Mouse (Mus musculus) forebrain, embryonic 13.5 days (tissue): ENCODE results near the gene Gpd1l. TPM values are rescaled to one million over a fixed set of nuclear protein-coding genes. Genes with fewer than 3 reads are reported as not detected.

ENCODE experiments used
- ATAC-seq: fragments of 200-750 bp; cut with Nextera tagmentation; 2 replicates; pipeline ENCODE4 v1.8.0; 2017
- H3K27ac ChIP-seq: fragments of 300-500 bp; sonication (generic); 2 replicates; pipeline ENCODE4 v1.5.1; 2015; ENCODE audit warnings: inconsistent platforms, mild to moderate bottlenecking, moderate library complexity
- H3K27me3 ChIP-seq: fragments of 300-500 bp; sonication (generic); 2 replicates; pipeline ENCODE4 v1.6.1; 2015; ENCODE audit warnings: mild to moderate bottlenecking, inconsistent platforms
- H3K36me3 ChIP-seq: fragments of 300-500 bp; sonication (generic); 2 replicates; pipeline ENCODE4 v1.6.1; 2015; ENCODE audit warnings: mild to moderate bottlenecking, inconsistent platforms; ENCODE audit not compliant: poor library complexity, severe bottlenecking
- H3K4me1 ChIP-seq: fragments of 300-500 bp; sonication (generic); 2 replicates; pipeline ENCODE4 v1.6.1; 2015; ENCODE audit warnings: inconsistent platforms
- H3K4me2 ChIP-seq: fragments of 300-500 bp; sonication (generic); 2 replicates; pipeline ENCODE4 v1.6.1; 2015; ENCODE audit warnings: inconsistent platforms, mild to moderate bottlenecking, moderate library complexity
- H3K4me3 ChIP-seq: fragments of 300-500 bp; sonication (generic); 2 replicates; pipeline ENCODE4 v1.5.1; 2015; ENCODE audit warnings: mild to moderate bottlenecking, inconsistent platforms
- H3K9ac ChIP-seq: fragments of 300-500 bp; sonication (generic); 2 replicates; pipeline ENCODE4 v1.6.1; 2015; ENCODE audit warnings: mild to moderate bottlenecking, inconsistent platforms
- H3K9me3 ChIP-seq: fragments of 300-500 bp; sonication (generic); replicated peaks from 2 replicates; pipeline ENCODE4 v1.6.1; 2016; ENCODE audit warnings: inconsistent platforms
- WGBS: fragments of 180-500 bp; shearing (Covaris S2); methylation state at CpG from one replicate; pipeline ENCODE4 v1.1.7; 2015; 5-methylcytosine and 5-hydroxymethylcytosine counted together
- polyA plus RNA-seq: library from polyadenylated mRNA; unstranded; fragments of >200 nt; fragmentation: Nextera tagmentation; extraction: Ambion mirVana; gene quantifications from 2 replicates; pipeline ENCODE4 v1.2.1, GENCODE M21; 2015

The Gpd1l gene
- polyA plus RNA-seq, 1 experiment from 2014 or later, result 16.9 TPM

DNA sequence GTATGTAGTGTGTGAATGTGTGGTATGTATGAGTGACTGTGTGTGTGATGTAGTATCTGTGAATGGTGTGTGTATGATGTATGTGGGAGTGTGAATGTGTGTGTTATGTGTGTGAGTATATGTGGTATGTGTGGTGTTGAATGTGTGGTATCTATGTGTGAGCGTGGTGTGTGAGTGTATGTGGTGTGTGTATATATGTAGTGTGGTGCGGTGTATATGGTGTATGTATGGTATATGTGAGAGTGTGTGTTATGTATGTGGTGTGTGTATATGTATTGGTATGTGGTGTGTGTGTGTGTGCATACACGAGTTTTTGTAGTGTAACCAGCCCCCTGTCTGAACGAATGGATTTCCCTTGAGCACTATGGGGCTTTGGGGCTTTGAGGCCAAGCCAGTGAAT is 48.2 kb downstream of the Gpd1l start:
- ATAC-seq, result no peak
- 83% methylated on average over 4 of the region's 4 CpGs for WGBS
- H3K4me3 ChIP-seq, result no peak overlapping the region
- H3K27ac ChIP-seq, result no peak overlapping the region
- H3K9ac ChIP-seq, result no peak overlapping the region
- H3K36me3 ChIP-seq, result no peaks in the 10 kb centered on the region
- H3K4me1 ChIP-seq, result no peaks in the 10 kb centered on the region
- no peaks in the 10 kb centered on the region for H3K27me3 ChIP-seq
- H3K4me2 ChIP-seq, result no peak overlapping the region
- H3K9me3 ChIP-seq, result no peaks in the 10 kb centered on the region

DNA sequence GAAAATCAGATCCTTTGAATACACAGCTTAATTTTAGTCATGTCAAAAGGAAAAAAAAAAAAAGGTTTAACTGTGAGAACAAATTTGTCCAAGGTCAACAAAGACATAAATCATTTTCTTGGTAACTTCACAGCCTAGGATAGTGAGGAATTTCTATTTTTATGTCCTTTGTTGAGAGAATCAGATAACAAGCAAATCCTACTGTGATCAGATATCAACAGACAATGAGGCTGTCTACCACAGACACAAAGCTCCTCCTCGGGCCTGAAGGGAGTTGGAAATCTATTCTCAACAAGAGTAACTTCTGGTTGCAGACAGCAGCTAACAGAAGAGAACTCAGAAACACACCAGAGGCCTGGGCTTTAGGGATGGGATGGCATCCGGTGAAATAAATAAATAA is 51.8 kb downstream of the Gpd1l start:
- ATAC-seq, result no peak
- Histone ChIP-seq H3K4me1 (no peaks in the 10 kb centered on the region), H3K27me3 (no peaks in the 10 kb centered on the region), H3K4me3 (no peak overlapping the region), H3K9ac (no peak overlapping the region), H3K4me2 (no peak overlapping the region), H3K36me3 (no peaks in the 10 kb centered on the region), H3K27ac (no peak overlapping the region), H3K9me3 (no peaks in the 10 kb centered on the region)
- 83% methylated on average over 2 of the region's 2 CpGs for WGBS

DNA sequence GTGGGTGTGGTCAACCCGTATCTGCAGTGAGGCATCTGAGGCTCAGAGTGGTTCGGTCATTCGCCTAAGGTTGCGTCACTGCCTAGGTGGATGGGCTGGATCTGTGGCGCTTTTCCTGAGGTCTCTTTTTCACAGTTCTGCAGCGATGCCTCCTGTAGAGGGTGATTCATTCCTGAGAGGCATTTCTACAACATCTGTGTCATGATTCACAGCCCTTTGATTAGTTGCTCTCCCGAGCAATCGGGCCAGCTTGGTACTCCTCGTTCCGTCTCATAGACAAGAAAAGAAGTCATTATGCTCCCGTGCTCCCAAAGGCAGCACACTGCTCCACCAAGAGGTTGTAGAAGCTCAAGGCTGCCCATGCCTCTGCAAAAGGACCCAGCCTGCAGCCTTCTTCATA is 78.5 kb downstream of the Gpd1l start:
- Histone ChIP-seq H3K27me3 (no peaks in the 10 kb centered on the region), H3K9me3 (no peaks in the 10 kb centered on the region), H3K4me1 (0 out of 2 replicates have a peak, but pooled peaks cover 7% of the 10 kb centered on the region), H3K27ac (no peak overlapping the region), H3K9ac (no peak overlapping the region), H3K4me3 (no peak overlapping the region), H3K36me3 (no peaks in the 10 kb centered on the region), H3K4me2 (no peak overlapping the region)
- 77% methylated on average over 11 of the region's 11 CpGs for WGBS
- no peak for ATAC-seq

DNA sequence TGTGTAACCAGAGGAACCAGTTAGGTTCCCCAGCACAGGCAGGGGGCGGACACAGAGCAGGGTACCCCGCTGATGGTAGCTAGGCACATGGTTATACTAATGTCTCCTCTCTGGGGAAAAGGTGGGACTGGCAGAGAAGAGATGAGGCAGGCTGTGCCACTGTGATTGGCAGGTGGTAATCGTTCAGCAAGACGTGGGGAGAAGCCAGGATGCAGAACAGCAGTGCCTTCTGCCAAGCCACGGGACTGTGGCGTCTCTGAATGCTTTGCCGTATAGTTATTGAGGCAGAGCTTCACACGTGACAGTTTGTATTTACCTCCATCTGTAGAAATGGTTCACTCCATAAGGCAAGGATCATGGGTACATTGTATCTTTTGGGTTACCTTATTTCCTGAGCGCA is 79.1 kb downstream of the Gpd1l start:
- peak; percentile 72 for ATAC-seq
- Histone ChIP-seq H3K27ac (no peak overlapping the region), H3K27me3 (no peaks in the 10 kb centered on the region), H3K4me3 (no peak overlapping the region), H3K9ac (no peak overlapping the region), H3K4me2 (no peak overlapping the region), H3K4me1 (0 out of 2 replicates have a peak, but pooled peaks cover 7% of the 10 kb centered on the region), H3K36me3 (no peaks in the 10 kb centered on the region), H3K9me3 (no peaks in the 10 kb centered on the region)
- 72% methylated on average over 9 of the region's 9 CpGs for WGBS

DNA sequence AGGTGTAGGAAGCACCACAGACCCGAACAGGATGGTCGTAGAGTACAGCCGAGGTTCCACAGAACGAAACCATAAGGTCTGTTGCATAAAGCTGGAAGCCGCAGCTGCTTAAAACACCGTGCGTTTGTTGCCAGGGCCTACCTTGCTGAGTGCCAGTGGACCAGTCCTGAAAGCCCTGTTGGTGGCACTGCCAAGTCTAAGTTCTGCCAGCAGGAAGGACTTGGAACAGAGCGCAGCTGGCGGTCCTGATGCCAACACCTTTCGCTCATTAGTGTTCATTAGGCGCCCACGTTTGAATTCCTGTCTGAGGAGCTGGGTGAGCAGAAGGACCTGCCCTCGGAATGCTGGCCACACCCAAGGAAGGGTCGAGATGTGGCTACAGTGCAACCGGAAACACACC is 80.5 kb downstream of the Gpd1l start:
- no peaks in the 10 kb centered on the region for H3K36me3 ChIP-seq
- ATAC-seq, result no peak
- no peak overlapping the region for H3K4me3 ChIP-seq
- H3K27ac ChIP-seq, result no peak overlapping the region
- no peak overlapping the region for H3K4me2 ChIP-seq
- WGBS, result 78% methylated on average over 15 of the region's 15 CpGs
- 0 out of 2 replicates have a peak, but pooled peaks cover 7% of the 10 kb centered on the region for H3K4me1 ChIP-seq
- no peak overlapping the region for H3K9ac ChIP-seq
- no peaks in the 10 kb centered on the region for H3K27me3 ChIP-seq
- no peaks in the 10 kb centered on the region for H3K9me3 ChIP-seq

DNA sequence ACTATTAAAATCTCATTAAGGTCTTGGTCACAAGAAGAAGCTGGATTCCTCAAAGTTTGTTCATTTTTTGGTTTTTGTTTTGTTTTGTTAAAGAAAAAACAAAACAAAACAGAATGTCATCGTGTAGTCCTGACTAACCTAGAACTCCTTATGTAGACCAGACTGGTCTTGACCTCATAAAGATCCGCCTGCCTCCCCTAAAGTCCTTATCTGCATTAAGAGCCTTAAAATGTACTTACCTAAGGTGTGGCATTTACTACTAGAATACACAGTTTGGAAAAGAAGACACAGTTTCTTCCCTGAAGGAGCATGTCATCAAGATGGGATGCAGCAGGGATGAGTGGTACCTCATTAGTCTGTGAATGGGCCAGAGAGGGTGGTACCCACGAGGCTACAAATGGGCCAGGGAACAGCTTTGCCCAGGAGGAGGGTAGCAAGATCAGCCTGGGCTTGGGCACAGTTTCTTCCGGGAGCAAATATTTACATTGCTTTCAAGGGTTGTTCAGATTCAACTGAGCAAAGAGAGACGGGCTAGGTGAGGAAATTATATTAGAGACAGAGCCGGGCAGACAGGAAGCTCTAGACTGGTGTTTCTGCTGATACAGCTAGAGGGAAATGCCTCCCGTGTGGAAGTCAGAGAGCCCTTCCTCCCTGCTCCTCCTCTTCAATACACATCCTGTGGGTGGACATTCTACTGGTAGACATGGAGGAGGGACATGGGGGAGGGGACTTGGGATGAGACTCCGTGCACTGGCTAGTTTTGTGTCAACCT is 82.2 kb downstream of the Gpd1l start:
- no peaks in the 10 kb centered on the region for H3K27me3 ChIP-seq
- no peaks in the 10 kb centered on the region for H3K9me3 ChIP-seq
- no peak overlapping the region for H3K4me3 ChIP-seq
- no peak overlapping the region for H3K4me2 ChIP-seq
- WGBS, result 83% methylated on average over 8 of the region's 8 CpGs
- H3K4me1 ChIP-seq, result 0 out of 2 replicates have a peak, but pooled peaks cover 7% of the 10 kb centered on the region
- H3K9ac ChIP-seq, result no peak overlapping the region
- H3K27ac ChIP-seq, result no peak overlapping the region
- H3K36me3 ChIP-seq, result no peaks in the 10 kb centered on the region
- ATAC-seq, result no peak

Other genes with a start within 250 kb of the Gpd1l start
- gene Dync1li1, start 245.2 kb downstream of the Gpd1l start, polyA plus RNA-seq, result 100 and 108 TPM in 2 replicates
- gene Cmtm6, start 202.9 kb downstream of the Gpd1l start, polyA plus RNA-seq, result 23.3 and 23.6 TPM in 2 replicates
- 25.7 and 28.5 TPM in 2 replicates for gene Cmtm7, start 152.1 kb downstream of the Gpd1l start, polyA plus RNA-seq
- gene Cmtm8, start 89.8 kb downstream of the Gpd1l start, polyA plus RNA-seq, result 12.1 and 13.3 TPM in 2 replicates
- 0.92 and 1.3 TPM in 2 replicates for gene Osbpl10, start 44.6 kb upstream of the Gpd1l start, polyA plus RNA-seq
- 296 and 413 TPM in 2 replicates for gene Rps27rt, start 48.8 kb upstream of the Gpd1l start, polyA plus RNA-seq